Mouse (Mus musculus): Measurements from ENCODE around the gene Zbtb33.

Gene Zbtb33

DNA sequence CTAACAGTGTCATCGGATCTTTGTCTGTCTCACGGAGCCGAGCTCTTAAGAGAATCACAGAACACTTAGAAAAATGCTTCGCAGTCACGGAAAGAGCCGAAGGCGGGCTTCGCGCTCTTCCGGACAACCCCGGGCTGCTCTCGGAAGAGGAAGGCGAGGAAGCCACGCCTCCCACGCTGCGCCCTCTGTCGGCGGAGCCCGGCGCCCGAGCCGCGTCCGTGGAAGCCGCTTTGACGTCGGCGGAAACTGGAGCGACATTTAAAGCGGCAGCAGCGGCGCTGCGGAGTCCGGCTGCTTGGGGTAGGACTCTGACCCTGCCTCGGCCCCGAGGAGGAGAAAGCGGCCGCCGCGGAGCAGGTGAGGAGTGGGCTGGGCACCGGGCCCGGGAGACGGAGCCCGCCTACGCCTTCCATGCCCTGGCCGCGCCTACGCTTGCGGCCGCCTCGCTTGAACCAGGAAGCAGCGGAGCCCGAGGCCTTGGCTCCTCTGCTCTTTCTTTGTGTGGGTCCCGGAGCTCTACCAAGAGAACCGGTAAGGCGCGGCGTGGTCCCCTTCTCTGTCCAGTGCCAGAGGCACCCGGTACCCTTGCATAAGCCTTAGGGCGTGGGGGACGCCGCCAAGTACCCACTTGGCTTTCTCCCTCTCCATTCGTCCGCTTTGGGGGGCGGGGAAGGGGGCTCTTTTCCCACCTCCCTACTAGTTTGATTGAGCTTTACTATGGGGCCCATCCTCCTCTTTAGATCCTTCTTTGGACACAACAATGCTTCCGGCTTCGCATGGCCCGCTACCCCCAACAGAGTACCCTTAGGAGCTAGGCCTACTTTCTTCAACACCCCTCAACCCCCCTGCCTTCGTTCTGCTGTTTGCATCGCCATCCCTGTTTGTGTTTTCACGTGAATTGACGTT is at the start of gene Zbtb33:
Gene Zbtb33 (plus strand): TSS at position 242 of the 906 bp plus-strand sequence.
- DNase-seq = peak; percentile 94

DNA sequence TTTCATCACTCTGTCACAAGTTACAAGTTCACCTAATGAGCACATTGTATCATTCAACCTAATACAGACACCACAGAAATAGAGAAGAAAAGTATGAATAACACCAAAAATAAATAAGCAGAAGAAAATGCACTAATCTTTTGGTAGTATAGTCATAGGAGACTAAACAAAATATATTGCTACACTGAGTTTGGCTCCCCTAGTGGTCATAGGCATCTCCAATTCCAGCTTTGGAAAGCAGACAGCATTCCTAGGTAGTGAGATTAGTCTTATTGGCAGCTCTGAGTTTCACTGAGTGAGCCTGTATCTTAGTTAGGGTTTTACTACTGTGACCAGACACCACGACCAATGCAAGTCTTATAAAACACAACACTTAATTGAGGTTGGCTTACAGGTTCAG is 30.5 kb upstream of the Zbtb33 start:
- DNase-seq = no peak

DNA sequence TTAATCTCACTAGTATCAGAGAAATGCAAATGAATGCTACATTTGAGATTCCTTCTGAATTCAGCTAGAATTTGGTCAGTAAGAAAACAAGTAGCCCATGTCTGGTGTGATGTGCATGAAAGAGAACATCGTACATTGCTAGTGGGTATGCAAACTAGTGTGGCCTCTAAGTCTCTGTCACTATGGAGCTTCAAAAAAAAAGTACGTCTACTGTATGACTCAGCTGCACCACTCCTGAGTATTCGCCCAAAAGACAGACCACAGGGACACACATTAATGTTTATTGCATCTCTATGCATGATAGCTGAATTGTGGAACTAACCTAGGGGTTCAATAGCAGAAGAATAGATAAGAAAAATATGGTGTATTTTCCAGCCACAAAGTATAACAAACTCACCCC is 24.3 kb upstream of the Zbtb33 start:
- no peak for DNase-seq

DNA sequence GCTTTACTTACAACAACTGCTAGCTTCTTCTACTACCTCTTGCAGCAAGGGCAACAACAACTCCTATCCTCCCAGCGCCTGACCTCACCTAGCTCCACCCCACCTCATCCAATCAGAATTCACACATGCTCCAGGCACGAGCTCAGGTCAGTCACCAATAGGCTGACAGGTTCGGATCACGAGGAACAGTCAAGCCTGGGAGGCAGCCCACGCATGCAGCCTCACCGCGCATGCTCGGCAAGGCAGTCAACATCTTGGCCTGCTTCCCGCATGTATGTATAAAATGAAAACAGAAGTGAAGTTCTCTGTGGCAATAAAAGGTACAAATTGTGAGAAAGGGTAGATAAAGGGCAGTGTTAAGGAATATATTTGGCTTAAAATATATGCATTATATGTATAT is 23.5 kb upstream of the Zbtb33 start:
- no peak for DNase-seq

DNA sequence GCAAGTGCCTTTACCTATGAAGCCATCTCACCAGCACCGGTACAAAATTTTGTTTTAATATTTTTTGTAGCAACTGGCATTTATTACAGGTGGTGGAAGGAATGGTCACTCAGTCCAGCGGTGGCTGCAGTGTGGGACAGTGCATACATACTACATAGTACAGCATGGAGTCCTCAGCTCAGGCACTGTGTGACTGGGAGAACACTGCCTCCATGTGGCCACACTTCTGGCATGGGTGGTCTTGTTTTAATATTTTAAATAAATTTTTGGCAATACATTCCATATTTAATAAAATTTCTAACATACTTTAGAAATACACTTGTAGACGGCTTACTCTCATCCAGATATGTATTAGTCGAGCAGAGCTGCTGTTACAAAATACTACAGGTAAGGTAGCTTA is 23.0 kb upstream of the Zbtb33 start:
- no peak for DNase-seq

GRCm38 (mm10) chrX:38179891-38180310 is 9.7 kb upstream of the Zbtb33 start:
- peak; percentile 40 for DNase-seq

DNA sequence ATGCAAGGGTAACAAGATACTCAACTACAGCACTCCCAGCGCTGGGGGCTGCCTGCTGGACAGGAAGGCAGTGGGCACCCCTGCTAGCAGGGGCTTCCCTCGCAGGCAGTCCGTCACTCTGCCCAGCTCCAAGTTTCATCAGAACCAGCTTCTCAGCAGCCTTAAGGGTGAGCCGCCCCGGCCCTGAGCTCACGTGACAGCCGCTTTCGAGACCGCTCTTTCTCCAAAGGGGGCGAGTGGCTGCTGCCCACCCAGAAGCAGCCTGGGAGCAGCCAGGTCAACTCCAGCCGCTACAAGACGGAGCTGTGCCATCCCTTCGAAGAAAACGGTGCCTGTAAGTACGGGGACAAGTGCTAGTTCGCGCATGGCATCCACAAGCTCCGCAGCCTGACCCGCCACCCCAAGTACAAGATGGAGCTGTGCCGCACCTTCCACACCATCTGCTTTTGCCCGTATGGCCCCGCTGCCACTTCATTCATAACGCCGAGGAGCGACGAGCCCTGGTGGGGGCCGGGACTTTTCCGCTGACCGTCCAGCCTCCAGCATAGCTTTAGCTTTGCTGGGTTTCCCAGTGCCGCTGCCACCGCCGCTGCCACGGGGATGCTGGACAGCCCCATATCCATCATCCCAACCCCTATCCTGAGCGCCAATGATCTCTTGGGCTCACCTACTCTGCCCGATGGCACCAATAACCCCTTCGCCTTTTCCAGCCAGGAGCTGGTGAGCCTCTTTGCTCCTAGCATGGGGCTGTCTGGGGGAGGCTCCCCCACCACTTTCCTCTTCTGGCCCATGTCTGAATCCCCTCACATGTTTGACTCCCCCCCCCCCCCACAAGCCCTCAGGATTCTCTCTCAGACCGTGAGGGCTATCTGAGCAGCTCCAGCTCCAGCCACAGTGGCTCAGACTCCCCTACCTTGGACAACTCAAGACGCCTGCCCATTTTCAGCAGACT is 8.7 kb upstream of the Zbtb33 start:
- DNase-seq = peak; percentile 23

DNA sequence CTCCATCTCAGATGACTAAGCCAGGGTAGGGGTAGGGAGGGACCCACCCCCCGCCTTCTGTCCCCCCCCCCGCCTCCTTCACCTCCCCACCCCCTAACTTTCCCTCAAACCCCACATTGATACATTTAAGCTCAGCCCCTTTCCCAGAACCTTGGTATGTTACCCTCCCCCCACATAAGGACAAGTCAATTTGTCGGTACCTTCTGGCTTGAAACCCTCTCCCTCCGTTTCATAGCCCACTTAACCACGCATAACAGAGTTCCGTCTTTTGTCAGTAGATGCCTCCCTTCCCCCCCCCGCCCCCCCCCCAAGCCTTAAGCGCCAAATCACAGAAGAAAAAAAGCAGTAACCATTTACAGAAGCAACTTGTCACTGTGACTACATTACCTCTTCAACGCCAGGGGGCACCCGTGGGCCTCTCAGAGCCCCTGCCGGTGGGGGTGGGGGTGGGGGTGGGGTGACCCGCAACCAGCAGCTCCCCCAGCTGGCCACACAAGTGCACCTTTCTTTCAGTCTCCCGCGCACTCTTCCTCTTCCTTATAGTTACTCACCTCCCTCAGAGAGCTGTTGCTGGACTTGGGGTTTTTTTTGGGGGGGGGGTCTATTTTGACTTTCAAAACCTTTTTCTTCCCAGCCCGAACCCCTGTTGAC is 7.9 kb upstream of the Zbtb33 start:
- DNase-seq = peak; percentile 87

GRCm38 (mm10) chrX:38185520-38185919 is 4.1 kb upstream of the Zbtb33 start:
- no peak for DNase-seq

DNA sequence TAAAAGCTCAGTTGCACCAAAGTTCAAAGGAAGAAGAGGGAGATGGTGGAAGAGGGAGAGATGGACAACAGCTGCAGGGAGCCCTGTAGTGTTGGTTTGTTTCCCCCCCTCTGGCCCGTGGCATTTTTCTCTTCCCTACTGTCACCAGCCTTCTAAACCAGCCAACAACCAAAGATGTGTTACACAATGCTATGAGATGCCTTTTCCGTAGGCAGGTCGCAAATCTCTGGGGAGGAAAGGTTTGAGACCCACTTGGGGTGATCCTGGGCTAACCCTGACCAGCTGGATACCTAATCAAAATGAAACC is 818 bp downstream of the Zbtb33 start:
- no peak for DNase-seq

- DNase-seq = no peak
These were observed 12.2 kb downstream of the Zbtb33 start for GRCm38 (mm10) chrX:38201816-38202215.

DNA sequence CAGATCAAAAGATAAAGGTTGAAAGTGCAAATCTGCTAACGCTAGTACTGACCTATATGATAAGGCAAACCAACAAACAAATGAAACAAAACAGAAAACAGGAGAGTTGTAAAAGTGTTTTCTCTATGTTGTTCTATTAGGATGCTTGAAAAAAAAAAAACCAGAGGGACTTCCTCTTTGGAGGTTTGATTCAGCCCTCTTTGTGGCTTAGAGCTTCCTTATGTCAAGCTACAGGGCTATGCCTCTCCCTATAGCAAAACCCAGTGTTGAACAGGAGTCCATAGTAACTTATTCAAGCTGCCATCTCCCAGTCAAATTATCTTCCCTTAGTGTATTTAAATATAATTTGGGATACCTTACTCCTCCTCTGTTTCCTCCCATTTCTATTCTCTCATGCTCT is 17.8 kb downstream of the Zbtb33 start:
- DNase-seq = no peak

DNA sequence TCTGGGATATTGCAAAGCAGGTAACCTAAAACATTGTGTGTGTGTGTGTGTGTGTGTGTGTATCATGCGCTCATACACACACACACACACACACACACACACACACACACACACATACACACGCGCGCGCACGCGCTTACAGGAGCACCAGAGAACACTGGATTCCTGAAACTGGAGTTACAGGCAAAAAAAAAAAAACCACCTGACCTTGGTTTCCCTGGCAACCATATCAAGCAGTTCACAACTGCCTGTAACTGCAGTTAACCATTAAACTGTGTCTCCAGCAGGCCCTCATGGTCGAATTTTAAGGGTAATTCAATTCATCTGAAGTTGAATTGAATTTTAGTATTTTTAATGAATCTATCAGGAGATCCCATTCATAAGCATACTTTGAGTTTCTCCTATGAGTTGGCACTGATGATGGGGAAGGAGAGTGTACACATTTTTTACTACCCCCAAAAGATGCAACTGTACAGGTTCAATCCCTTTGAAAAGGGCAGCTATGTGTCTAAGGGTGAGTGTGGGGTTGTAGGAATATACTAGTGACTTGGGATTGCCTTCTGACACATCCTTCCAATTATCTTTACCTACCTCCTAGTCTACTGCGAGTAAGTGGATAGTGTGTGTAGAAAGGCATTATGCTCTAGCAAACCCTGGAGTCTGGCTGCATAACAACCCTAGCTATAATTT is 27.5 kb downstream of the Zbtb33 start:
- no peak for DNase-seq

GRCm38 (mm10) chrX:38217676-38217991 is 28.0 kb downstream of the Zbtb33 start:
- DNase-seq = no peak

GRCm38 (mm10) chrX:38222757-38223156 is 33.2 kb downstream of the Zbtb33 start:
- no peak for DNase-seq

GRCm38 (mm10) chrX:38229888-38230287 is 40.3 kb downstream of the Zbtb33 start:
- DNase-seq = no peak

DNA sequence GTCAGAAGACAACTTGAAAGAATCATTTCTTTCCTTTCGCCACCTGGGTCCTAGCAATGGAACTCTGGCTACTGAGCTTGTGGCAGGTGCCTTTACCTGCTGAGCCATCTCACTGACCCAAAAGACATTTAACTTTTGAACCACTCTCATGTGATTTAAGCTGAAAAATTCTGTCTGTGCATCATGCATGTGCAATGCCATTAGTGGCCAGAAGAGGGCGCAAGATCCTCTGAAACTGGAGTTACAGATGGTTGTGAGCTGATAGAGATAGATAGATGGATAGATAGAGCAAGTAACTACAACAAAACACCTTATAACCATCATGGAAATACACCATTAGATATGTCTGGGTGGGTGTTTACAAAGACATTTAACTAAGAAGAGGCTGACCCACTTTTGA is 48.1 kb downstream of the Zbtb33 start:
- peak; percentile 63 for DNase-seq
